Mouse (Mus musculus) megakaryocyte, adult 5-6 weeks (primary cell): ENCODE data around the gene Ablim1. TPM values are rescaled to one million over a fixed set of nuclear protein-coding genes. Genes with fewer than 3 reads are reported as not detected.

ENCODE experiments used
- ATAC-seq: 2 replicates; pipeline ENCODE4 v1.8.0; 2016; ENCODE audit warnings: mild to moderate bottlenecking, inconsistent platforms; ENCODE audit not compliant: poor library complexity, severe bottlenecking
- total RNA-seq, 2 experiments: library from RNA; stranded (forward) in 1 of 2; stranded (reverse) in 1 of 2; fragments of 153-499, 151-499 nt in 1 of 2; fragments of 221-1000, 200-1000 nt in 1 of 2; gene quantifications; 2 replicates each; pipeline versions ENCODE4 v1.2.3 to v1.2.4; 2015 to 2017

Gene Ablim1
- total RNA-seq, 2 experiments from 2014 or later: 1.7 to 2.6 TPM

DNA sequence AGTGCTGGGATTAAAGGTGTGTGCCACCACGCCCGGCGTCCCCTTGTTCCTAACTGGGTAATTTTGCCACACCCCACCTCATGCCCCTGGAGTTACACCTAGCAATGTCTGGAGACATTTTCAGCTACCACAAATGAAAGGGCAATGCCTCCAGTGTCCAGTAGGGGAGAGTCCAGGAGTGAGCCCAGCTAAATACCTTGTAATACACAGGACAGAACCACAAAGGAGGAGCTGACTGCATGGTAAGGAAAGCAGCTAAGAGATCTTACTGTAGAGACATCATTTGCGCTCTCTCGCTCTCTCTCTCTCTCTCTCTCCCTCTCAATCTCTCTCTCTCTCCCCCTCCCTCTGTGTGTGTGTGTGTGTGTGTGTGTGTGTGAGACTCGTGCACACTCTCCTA is 120.8 kb downstream of the Ablim1 start:
- ATAC-seq: no peak

- no peak for ATAC-seq
These were observed 121.3 kb downstream of the Ablim1 start for GRCm38 (mm10) chr19:57193382-57193781.

- ATAC-seq: no peak
These were observed 123.6 kb downstream of the Ablim1 start for GRCm38 (mm10) chr19:57191109-57191508.

DNA sequence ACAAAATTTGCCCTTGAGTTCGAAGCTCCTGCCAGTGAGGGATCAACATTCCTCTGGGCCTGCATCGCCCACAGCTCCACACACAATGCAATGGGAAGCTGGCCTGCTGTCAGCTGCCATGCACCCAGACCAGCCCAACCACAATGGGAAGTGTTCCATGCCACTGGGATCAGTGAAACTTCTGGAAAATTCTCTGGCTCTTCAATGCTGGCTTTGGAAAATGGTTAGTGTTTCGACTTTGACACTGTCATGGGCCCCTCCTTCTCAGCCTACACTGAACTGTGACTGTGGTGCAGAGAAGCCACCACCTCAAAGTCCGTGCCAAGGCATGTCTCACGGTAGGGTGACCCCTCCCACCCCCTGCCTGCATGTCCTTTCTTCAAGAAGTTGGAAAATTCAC is 125.3 kb downstream of the Ablim1 start:
- ATAC-seq: no peak

GRCm38 (mm10) chr19:57188553-57188952 is 126.2 kb downstream of the Ablim1 start:
- no peak for ATAC-seq

DNA sequence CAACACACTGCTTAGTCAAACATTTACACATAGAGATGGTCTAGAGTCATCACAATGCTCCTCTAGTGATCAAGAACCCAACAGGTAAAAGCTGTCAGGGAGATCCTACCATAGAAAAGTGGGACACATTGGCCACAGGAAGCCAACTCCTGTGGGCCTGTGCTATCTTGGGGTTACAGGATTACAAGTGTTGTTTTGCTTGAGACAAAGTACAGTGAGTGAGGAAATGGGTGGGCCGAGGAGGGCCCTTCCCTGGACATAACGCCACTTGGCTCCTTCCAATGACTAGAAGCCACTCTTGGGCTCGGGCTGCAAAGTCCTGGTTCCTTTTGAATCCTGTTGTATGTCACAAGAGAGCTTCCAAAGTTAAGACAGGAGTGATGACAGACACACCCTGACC is 129.7 kb downstream of the Ablim1 start:
- no peak for ATAC-seq

GRCm38 (mm10) chr19:57182938-57183720 is 131.6 kb downstream of the Ablim1 start:
- no peak for ATAC-seq

GRCm38 (mm10) chr19:57181852-57182528 is 132.7 kb downstream of the Ablim1 start:
- ATAC-seq: no peak

- ATAC-seq: no peak
These were observed 133.4 kb downstream of the Ablim1 start for GRCm38 (mm10) chr19:57181317-57181716.

DNA sequence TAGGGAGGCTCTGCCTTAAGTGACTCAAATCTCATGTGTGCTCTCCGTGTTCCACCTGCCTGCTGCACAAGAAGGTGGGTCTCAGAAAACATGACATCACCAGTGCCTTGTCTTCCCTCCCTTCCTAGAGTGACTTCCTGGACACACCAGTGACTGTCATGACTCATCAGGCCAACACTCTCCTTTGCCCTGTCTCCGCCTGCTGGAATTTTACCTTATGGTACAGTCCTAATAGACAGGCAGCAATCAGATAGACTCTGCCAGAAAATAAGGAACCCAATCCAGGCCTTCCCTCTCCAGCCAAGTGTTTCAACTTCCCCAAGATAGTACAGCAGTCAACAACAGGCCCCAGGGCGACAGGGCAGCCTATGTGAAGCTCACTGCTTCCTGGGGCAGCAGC is 133.8 kb downstream of the Ablim1 start:
- ATAC-seq: no peak

- ATAC-seq: no peak
These were observed 134.4 kb downstream of the Ablim1 start for GRCm38 (mm10) chr19:57180333-57180732.

- ATAC-seq: no peak
These were observed 135.4 kb downstream of the Ablim1 start for GRCm38 (mm10) chr19:57179269-57179668.

GRCm38 (mm10) chr19:57177334-57177733 is 137.4 kb downstream of the Ablim1 start:
- no peak for ATAC-seq

DNA sequence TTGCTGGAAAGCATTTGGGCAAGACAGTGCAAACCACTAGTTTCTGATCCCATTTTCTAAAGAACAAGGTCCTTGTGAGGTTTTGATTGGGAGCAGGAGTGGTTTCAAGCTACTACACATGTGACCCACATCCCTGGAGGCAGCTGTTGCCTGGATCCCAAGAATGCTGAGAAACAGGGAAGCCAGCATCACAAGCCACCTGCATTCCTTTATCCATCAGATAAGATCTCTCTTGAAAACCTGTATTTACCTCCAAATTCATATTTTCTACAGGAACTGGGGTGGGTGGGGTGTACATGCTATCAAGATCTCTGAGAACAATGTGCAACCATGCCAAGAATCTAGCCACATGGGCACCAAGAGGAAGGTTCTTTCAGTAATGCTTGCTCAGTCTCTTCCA is 139.6 kb downstream of the Ablim1 start:
- no peak for ATAC-seq

- ATAC-seq: no peak
These were observed 140.2 kb downstream of the Ablim1 start for GRCm38 (mm10) chr19:57174541-57174940.

DNA sequence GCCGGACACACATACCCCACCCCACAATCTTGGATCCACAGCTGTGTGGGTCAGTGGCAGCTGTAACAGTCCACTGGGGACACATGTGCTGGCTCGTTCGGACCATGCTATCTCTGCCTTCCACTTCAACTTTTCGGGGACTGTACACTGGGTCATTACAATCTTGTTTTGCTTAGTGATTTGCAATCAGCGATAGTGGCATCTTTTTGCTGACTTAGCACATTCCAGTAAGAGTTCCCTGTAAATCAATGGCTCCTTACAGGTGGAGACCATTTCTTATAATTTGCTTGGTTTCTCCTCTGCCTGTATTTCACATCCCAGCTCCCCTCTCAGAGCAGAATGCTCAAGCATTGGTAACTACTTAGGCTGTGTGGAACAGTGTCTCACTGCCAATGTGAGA is 140.7 kb downstream of the Ablim1 start:
- ATAC-seq: no peak

DNA sequence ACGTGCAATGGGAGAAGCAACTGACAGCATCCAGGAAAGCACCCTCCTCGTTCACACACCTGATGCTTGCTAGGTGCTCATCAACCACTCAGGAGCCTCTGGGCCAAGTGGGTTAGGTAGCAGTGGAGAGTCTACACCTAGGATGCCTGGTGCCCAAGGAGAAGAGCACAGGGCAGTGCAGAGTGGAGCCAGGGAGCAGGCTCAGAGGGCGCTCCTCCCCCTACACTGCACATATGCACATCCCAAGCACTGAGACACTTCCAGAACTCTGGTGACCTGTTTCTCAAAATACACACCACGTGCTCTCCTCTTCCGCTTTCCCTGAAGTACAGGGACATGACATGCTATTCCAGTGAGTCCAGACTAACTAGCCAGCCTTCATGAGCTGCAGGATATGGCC is 142.4 kb downstream of the Ablim1 start:
- no peak for ATAC-seq

DNA sequence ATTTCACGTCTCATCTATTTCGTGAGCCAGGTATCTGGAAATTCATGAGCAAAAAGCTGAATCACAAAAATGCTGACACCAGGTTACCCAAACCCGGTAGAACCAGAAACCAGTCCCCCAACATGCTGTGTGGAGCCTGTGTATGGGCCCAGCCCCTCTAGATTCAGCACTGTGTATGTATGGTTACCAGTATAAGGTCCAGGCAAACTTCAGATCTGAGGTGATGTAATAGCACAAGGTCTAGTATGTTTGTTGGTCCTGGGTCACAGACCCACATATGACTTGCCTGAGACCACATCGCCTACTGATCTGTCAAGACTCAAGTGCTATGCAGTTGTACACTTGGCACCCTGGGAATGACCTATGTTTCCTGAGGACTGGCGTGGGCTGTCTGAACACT is 143.8 kb downstream of the Ablim1 start:
- no peak for ATAC-seq

GRCm38 (mm10) chr19:57169485-57169884 is 145.2 kb downstream of the Ablim1 start:
- ATAC-seq: no peak

DNA sequence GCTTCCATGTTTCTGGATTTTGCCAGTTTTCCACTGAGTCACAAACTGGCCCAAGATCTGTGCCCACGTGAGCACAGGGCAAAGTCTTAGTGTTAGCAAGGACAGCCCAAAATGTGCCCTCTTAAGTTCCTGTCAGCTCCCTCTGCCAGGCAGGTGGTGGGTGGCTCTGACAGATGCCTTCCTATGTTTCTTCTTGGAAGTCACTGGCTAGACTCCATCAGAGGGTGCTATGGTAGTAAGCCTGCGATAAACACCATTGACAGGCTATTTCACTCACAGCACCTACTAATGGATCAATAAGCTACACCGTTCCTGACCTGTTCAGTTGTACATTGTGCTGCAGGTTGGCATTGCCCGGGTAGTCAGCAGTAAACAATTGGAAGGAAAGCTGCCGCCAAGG is 147.0 kb downstream of the Ablim1 start:
- ATAC-seq: no peak

GRCm38 (mm10) chr19:57164882-57165281 is 149.8 kb downstream of the Ablim1 start:
- ATAC-seq: no peak

GRCm38 (mm10) chr19:57163315-57163714 is 151.4 kb downstream of the Ablim1 start:
- no peak for ATAC-seq
